Mouse (Mus musculus): ENCODE measurements around the gene Mfn2. TPM values are rescaled to one million over a fixed set of nuclear protein-coding genes. Genes with fewer than 3 reads are reported as not detected.

The Mfn2 gene
- polyA plus RNA-seq (2014; fragmentation: Illumina TruSeq; extraction: RNeasy Lipid Tissue Mini Kit (QIAGEN cat#74804); ENCODE audit: low read depth, low replicate concordance): 58.7 TPM

DNA sequence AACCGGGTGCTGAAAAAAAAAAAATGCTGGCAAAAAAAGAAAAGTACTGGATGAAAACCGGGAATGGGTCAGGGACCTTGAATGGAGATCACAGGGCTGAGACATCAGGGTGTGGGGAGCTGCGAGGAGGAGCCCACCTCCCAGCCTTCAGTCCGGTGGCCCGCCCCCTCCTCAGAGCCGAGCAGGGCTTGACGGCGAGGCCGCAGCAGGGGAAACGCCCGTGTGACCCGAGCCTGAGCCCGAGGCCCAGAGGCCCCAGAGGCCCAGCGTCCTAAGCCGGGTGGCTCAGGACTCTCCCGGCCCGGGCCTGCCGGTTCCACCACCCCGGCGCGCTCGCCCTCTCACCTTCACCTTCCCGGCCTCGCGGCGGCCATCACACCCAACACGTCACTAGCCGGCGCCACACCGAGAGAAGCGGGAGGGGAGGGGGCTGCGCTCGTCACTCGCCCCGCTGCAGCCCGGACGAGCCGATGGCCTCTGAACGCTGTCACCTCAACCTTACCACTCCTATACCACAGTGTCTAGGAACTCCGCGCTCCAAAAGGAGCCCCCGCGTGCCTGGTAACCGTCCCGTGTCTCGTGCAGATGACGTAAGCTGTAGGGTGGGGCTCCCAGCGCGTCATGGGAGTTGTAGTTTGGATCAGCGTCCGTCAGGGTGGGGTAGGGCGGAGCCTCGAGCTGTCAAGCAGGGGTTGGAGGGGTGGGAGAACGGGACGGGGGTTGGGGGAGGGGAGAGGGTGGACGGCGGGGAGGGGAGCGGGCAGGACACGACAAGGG, at the start of gene Mfn2:
TSS of gene Mfn2 (minus strand) at position 392 of the 777 bp plus-strand sequence.

GRCm38 (mm10) chr4:147940576-147941044, 36.1 kb upstream of the Mfn2 start, which contains the start of gene 2510039O18Rik:
Gene 2510039O18Rik, plus strand, starts transcription at chr4:147940895.

DNA sequence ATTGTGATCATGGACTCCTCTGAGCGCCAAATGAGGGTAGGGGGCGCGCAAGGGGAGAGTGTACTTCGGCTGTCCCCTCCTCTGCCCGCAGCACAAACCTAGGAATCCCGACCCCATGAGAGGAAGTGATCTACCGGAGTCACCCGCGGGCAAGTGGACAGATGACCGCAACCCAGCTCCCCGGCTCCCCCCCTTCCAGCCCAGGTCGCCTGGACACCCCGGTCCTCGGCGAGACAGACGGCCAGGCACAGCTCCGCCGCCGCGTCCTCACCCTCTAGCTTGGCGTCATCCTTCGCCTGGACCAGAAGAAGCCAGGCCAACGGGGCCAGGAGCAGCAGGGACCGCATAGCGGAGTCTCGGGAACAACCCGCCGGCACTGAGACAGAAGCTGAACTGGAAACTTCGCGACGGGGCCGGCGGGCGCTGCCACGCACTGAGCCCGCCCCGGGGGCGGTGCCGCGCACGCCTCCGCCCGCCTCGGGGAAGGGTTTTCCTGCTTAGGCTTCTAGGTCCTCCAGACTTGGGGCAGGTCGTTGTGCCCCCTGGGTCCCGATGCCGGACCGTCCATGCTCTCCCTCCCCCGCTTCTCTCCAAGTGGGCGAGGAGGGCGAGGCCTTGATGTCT, 31.9 kb upstream of the Mfn2 start, which contains the start of gene Plod1:
TSS of gene Plod1 (minus strand) at position 437 of the 624 bp plus-strand sequence.

DNA sequence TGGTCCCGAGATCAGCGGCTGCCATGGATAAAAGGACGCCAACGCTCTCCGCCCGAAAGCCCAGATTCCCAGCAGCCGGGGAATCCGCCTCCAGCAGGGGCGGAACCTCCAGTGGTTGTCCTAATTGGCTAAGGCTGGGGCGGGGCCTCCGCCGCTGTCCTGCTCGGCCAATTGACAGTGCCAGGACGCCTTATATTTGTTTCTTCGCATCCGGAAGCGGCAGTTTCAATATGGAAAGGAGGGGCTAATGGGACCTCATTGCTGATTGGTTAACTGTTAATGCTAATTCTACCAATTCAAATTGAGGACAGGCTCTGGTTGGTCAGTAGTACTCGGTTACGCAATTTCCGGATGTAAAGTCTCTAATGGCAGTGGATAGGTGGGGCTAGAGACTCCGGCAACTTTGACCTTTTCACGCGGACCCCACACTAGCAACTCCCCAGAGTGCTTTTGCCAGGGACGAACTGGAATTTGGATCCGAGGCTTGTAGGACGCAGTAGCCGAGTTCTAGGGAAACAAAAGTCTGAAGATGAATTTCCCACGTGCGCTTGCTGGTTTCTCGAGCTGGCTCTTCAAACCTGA, 36.0 kb downstream of the Mfn2 start, which contains the start of the genes Miip and Fv1:
TSS of gene Miip (minus strand) at position 367 of the 582 bp plus-strand sequence.
TSS of gene Fv1 (plus strand) at position 530 of the 582 bp plus-strand sequence.

GRCm38 (mm10) chr4:147847614-147848583, 56.6 kb downstream of the Mfn2 start, which contains the start of gene Zfp933:
Gene Zfp933, minus strand, starts transcription at chr4:147848366.

Other genes with a start within 250 kb of the Mfn2 start
- gene Zfp534, start 202.2 kb downstream of the Mfn2 start, polyA plus RNA-seq (2014; fragmentation: Illumina TruSeq; extraction: RNeasy Lipid Tissue Mini Kit (QIAGEN cat#74804); ENCODE audit: low read depth, low replicate concordance): not detected
- 12.5 TPM for gene Zfp984, start 94.9 kb downstream of the Mfn2 start, polyA plus RNA-seq (2014; fragmentation: Illumina TruSeq; extraction: RNeasy Lipid Tissue Mini Kit (QIAGEN cat#74804); ENCODE audit: low read depth, low replicate concordance)
- 8.4 TPM for gene Zfp933, start 56.3 kb downstream of the Mfn2 start, polyA plus RNA-seq (2014; fragmentation: Illumina TruSeq; extraction: RNeasy Lipid Tissue Mini Kit (QIAGEN cat#74804); ENCODE audit: low read depth, low replicate concordance)
- gene Miip, start 35.9 kb downstream of the Mfn2 start, polyA plus RNA-seq (2014; fragmentation: Illumina TruSeq; extraction: RNeasy Lipid Tissue Mini Kit (QIAGEN cat#74804); ENCODE audit: low read depth, low replicate concordance): 29.2 TPM
- 5.2 TPM for gene Fv1, start 35.7 kb downstream of the Mfn2 start, polyA plus RNA-seq (2014; fragmentation: Illumina TruSeq; extraction: RNeasy Lipid Tissue Mini Kit (QIAGEN cat#74804); ENCODE audit: low read depth, low replicate concordance)
- gene Plod1, start 32.1 kb upstream of the Mfn2 start, polyA plus RNA-seq (2014; fragmentation: Illumina TruSeq; extraction: RNeasy Lipid Tissue Mini Kit (QIAGEN cat#74804); ENCODE audit: low read depth, low replicate concordance): 41.0 TPM
- 34.5 TPM for gene 2510039O18Rik, start 36.2 kb upstream of the Mfn2 start, polyA plus RNA-seq (2014; fragmentation: Illumina TruSeq; extraction: RNeasy Lipid Tissue Mini Kit (QIAGEN cat#74804); ENCODE audit: low read depth, low replicate concordance)
- not detected for gene Nppb, start 81.1 kb upstream of the Mfn2 start, polyA plus RNA-seq (2014; fragmentation: Illumina TruSeq; extraction: RNeasy Lipid Tissue Mini Kit (QIAGEN cat#74804); ENCODE audit: low read depth, low replicate concordance)
- not detected for gene Nppa, start 96.0 kb upstream of the Mfn2 start, polyA plus RNA-seq (2014; fragmentation: Illumina TruSeq; extraction: RNeasy Lipid Tissue Mini Kit (QIAGEN cat#74804); ENCODE audit: low read depth, low replicate concordance)
- 10.7 TPM for gene Clcn6, start 134.1 kb upstream of the Mfn2 start, polyA plus RNA-seq (2014; fragmentation: Illumina TruSeq; extraction: RNeasy Lipid Tissue Mini Kit (QIAGEN cat#74804); ENCODE audit: low read depth, low replicate concordance)
- gene Mthfr, start 134.4 kb upstream of the Mfn2 start, polyA plus RNA-seq (2014; fragmentation: Illumina TruSeq; extraction: RNeasy Lipid Tissue Mini Kit (QIAGEN cat#74804); ENCODE audit: low read depth, low replicate concordance): 38.7 TPM
- 29.2 TPM for gene Agtrap, start 183.3 kb upstream of the Mfn2 start, polyA plus RNA-seq (2014; fragmentation: Illumina TruSeq; extraction: RNeasy Lipid Tissue Mini Kit (QIAGEN cat#74804); ENCODE audit: low read depth, low replicate concordance)
- gene Mad2l2, start 225.7 kb upstream of the Mfn2 start, polyA plus RNA-seq (2014; fragmentation: Illumina TruSeq; extraction: RNeasy Lipid Tissue Mini Kit (QIAGEN cat#74804); ENCODE audit: low read depth, low replicate concordance): 23.9 TPM
- gene Draxin, start 226.0 kb upstream of the Mfn2 start, polyA plus RNA-seq (2014; fragmentation: Illumina TruSeq; extraction: RNeasy Lipid Tissue Mini Kit (QIAGEN cat#74804); ENCODE audit: low read depth, low replicate concordance): not detected
- gene Fbxo6, start 247.4 kb upstream of the Mfn2 start, polyA plus RNA-seq (2014; fragmentation: Illumina TruSeq; extraction: RNeasy Lipid Tissue Mini Kit (QIAGEN cat#74804); ENCODE audit: low read depth, low replicate concordance): 40.1 TPM